Mouse (Mus musculus) gastrocnemius, postnatal 10 days (tissue): ENCODE measurements around the gene Zfp977. TPM values are rescaled to one million over a fixed set of nuclear protein-coding genes. Genes with fewer than 3 reads are reported as not detected.
"Not testable (repeated sequence)": the region's sequence is repeated elsewhere in the genome, so short reads cannot be mapped to it uniquely, and the experiment has no call there.

Experiments used
- DNase-seq: peaks from one replicate; pipeline ENCODE4 v3.0.0; 2021; ENCODE audit warnings: mixed read lengths
- long read RNA-seq, 2 experiments: library from polyadenylated mRNA; stranded (forward); transcript quantifications; one replicate each; pipeline ENCODE4 v2.0.0; 2021
- microRNA-seq, 2 experiments: library from miRNA; unstranded; fragments of <30 nt; microRNA quantifications; one replicate each; pipeline ENCODE4 v1.2.0; 2021
- total RNA-seq, 2 experiments: library from RNA; stranded (reverse); gene quantifications; 2 replicates each; pipeline ENCODE4 v1.2.3; 2021

Zfp977 gene
- under 1 TPM in 1 of 2 experiments, not detected in 1; 0.61 TPM for total RNA-seq
- long read RNA-seq, experiment 1 = 0 reads
- long read RNA-seq, experiment 2 = 0 reads

DNA sequence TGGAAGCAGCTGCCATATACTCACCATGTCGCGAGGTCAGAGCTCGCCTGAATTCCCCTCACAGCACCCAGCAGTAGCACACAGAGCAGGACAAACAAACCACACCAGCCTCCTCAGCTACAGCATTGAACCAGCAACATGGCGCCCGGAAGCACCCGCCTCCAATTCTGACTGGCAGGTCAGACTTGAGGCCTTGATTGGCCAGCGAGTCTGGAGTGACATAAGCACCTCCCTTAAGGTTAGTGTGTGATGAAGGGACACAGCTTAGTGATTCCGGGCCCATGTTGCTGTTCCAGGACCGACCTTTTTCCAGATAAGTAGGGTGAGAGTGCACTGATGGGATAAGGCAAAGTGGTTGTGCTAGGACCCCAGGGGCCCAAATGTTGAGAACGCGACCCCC, at the start of gene Zfp977:
Zfp977 (minus strand) TSS at position 135 of the 400 bp plus-strand sequence.
- not testable (repeated sequence) for DNase-seq

DNA sequence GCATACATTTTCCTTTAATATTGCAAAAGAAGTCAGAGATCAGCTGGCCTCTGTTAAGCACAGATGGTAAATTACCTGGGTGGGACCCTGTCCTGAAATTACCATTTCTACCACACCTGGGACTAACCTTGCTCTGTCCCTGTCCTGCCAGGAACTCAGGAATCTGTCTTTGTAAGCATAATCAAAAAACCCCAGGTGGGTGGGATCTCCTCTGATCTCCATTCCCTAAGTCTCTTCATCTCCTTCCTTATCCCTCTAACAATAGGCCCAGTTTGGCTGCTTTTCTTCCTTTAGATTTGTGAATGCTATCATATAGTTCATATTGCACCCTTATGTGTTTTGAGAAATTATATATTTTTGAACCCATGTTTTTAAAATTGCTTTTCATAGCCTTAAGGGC, 38.7 kb upstream of the Zfp977 start:
- DNase-seq = not testable (repeated sequence)

DNA sequence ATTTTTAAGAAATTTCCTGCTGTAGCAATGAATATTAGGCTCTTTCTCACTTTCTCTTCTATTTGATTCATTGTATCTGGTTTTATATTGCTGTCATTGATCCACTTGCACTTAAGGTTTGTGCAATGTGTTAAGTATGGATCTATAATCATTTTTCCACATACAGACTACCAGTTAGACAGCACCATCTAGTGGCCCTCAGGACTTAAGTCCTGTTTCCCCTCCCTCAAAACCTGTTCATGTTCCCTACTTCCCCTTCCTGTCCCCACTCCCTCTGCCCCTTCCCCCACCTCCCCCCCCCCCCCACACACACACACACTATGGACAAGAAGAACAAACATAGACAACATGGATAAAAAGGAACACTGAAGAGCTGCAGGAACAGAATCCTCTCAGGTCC, 3.3 kb upstream of the Zfp977 start:
- not testable (repeated sequence) for DNase-seq

DNA sequence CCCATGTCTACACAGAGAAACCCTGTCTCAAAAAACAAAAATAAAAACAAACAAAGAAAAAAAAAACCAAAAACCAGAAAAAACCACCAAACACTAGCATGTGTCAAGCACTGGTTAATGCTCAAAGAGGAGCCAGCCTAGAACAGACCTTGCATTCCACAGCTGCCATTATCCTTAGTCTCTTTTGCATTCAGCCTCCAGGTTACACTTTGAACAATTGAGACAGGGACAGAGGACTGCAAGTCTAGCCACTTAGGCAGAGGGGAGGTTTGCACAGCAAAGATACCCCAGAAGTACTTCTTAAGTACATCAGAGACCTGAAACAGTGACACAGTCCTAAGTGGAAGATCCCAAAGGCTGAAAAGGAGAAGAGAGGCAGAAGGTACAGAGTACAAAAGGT, 1.0 kb downstream of the Zfp977 start:
- not testable (repeated sequence) for DNase-seq

DNA sequence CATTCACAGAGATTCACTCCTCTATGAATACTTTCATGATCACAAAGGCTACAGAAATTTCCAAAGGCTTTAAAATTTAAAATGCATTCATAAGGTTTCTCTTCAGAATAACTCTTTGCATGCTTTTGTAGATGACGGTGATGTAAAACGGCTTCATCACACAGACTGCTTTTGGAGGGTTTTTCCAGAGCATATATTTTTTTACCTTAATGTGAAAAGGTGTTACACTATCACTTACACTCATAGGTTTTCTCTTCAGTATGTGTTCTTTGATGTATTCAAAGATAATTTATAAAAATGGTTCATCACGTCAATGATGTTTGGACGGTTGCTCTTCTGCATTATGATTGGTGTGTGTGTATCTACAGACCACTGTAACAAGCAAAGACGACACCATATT, 13.9 kb downstream of the Zfp977 start, which contains the start of gene Gm21028:
Gm21028 (minus strand) TSS at position 101 of the 400 bp plus-strand sequence.
- no peak for DNase-seq

DNA sequence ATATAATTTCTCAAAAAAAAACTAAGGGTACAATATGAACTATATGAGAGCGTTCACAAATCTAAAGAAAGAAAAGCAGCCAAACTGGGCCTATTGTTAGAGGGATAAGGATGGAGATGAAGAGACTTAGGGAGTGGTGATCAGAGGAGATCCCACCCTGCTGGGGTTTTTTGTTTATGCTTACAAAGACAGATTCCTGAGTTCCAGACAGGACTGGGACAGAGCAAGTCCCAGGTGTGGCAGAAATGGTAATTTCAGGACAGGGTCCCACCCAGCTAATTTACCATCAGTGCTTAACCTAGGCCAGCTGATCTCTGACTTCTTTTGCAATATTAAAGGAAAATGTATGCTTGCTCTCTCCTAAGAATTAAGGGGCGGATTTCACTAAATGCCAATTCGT, 40.6 kb downstream of the Zfp977 start:
- no peak for DNase-seq

Small RNAs within 50 kb of the gene (microRNA-seq; reads per million reads assigned to microRNA genes)
- 0 reads per million in 2 experiments for gene Gm24938

Other genes with a start within 250 kb of the Zfp977 start
- not detected for gene 4933421I07Rik, start 144.4 kb downstream of the Zfp977 start, total RNA-seq
- 1 to 10 TPM; 6.6 to 9.9 TPM for gene Zfp141, start 86.8 kb downstream of the Zfp977 start, total RNA-seq
- gene Gm21028, start 14.0 kb downstream of the Zfp977 start, total RNA-seq = not detected
- 1 to 10 TPM; 1.1 to 1.2 TPM for gene Zfp976, start 50.0 kb upstream of the Zfp977 start, total RNA-seq
- 1 to 10 TPM; 3.2 to 4.3 TPM for gene Zfp975, start 100.2 kb upstream of the Zfp977 start, total RNA-seq
- not detected for gene Gm17067, start 134.5 kb upstream of the Zfp977 start, total RNA-seq
- gene Vmn2r62, start 201.0 kb upstream of the Zfp977 start, total RNA-seq = not detected